Comparison of ENCODE assay signal across 24 mouse cellular contexts in genomic region chr14:30251351-30251750, GRCm38 (mm10).
"Had no signal": no experiment of that assay in that cellular context is flagged by ENCODE, and none has a peak within 500 bp of the region (broad histone marks: within the 10 kb centered on the region; RNA-seq: fewer than 3 reads in every experiment).

No protein-coding gene starts in this region.

- ATAC-seq: intestine, embryonic 15.5 days; liver, embryonic 12.5 days; midbrain, embryonic 13.5 days; midbrain, embryonic 16.5 days had no signal

- H3K4me3 ChIP-seq: intestine, embryonic 15.5 days; kidney, embryonic 15.5 days; limb, embryonic 12.5 days; limb, embryonic 15.5 days; liver, embryonic 12.5 days; liver, embryonic 15.5 days; megakaryocyte, embryonic 14.5 days; midbrain, embryonic 10.5 days; midbrain, embryonic 13.5 days; myocyte; neural tube, embryonic 13.5 days had no signal

- H3K27ac ChIP-seq: intestine, embryonic 15.5 days; kidney, embryonic 15.5 days; limb, embryonic 12.5 days; limb, embryonic 15.5 days; liver, embryonic 12.5 days; liver, embryonic 15.5 days; midbrain, embryonic 10.5 days; midbrain, embryonic 13.5 days; neural tube, embryonic 13.5 days; stomach, postnatal 0 days had no signal

- H3K27me3 ChIP-seq: intestine, embryonic 15.5 days; kidney, embryonic 15.5 days; limb, embryonic 12.5 days; limb, embryonic 15.5 days; midbrain, embryonic 13.5 days had no signal

- DNase-seq: kidney, adult 11 months; kidney, adult 8-10 months; kidney, postnatal 10 days; kidney, postnatal 4 days; left cerebral cortex, postnatal 4 days; lung, adult 2 months; lung, postnatal 14 days; lung, postnatal 4 days; right cerebral cortex, postnatal 4 days; thymus, adult 18-20 months; thymus, postnatal 14 days had no signal

- H3K4me1 ChIP-seq: intestine, embryonic 15.5 days had no signal
